Mouse (Mus musculus) cerebellum, adult 2 months (tissue): ENCODE measurements at regions not wholly inside any gene's neighbourhood (a gene's known extent, or its start where the extent isn't known, plus 50 kb on each side); places are given as distances from the start of the nearest gene placed in this dataset.

ENCODE experiments used
- CTCF ChIP-seq: fragments of 200-500 bp; IDR thresholded peaks from 2 replicates; pipeline ENCODE4 v1.5.1; 2011; ENCODE audit warnings: low read depth, mild to moderate bottlenecking, control low read depth, low read length, moderate library complexity, borderline replicate concordance; ENCODE audit not compliant: insufficient read depth
- POLR2A ChIP-seq: fragments of 200-500 bp; IDR thresholded peaks from 2 replicates; pipeline ENCODE4 v1.6.1; 2011; ENCODE audit warnings: low read length, control low read depth, borderline replicate concordance; ENCODE audit not compliant: insufficient read depth

DNA sequence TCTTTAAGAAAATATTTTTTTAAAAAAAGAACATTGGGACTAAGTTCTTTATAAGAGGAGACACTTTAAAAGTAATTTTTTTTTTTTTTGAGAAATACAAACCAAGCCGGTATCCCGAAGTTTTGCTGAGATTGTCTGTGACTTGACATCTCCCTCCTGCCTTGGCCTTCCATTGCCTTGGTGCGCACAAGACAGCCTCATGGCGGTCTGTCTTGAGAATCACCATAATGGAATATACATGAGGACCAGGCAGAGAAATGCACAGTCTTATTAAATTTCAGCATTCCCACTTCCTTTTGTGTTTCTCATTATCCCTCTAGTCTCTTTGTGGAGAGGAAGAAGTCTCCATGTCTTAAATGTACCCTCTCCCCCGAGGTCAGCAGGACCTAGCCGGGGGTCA is 244.7 kb upstream of the Tsc22d2 start:
- TF ChIP-seq POLR2A (no peak), CTCF (no peak)
